In genomic region chr17:83859639-83860038, GRCm38 (mm10) we compare ENCODE assay signal across 22 mouse cellular contexts. TPM values are rescaled to one million over a fixed set of nuclear protein-coding genes. Genes with fewer than 3 reads are reported as not detected.
"Had no signal": no experiment of that assay in that cellular context is flagged by ENCODE, and none has a peak within 500 bp of the region (broad histone marks: within the 10 kb centered on the region; RNA-seq: fewer than 3 reads in every experiment).

No protein-coding gene starts in this region.

- H3K9me3 ChIP-seq: kidney, embryonic 15.5 days; limb, embryonic 10.5 days; limb, embryonic 13.5 days; midbrain, embryonic 12.5 days; midbrain, embryonic 15.5 days; neural tube, embryonic 12.5 days; neural tube, embryonic 15.5 days had no signal

- H3K27me3 ChIP-seq: kidney, embryonic 15.5 days; limb, embryonic 13.5 days; neural tube, embryonic 15.5 days had no signal

- ATAC-seq: intestine, postnatal 0 days; midbrain, embryonic 15.5 days had no signal

- H3K9ac ChIP-seq: kidney, embryonic 15.5 days; limb, embryonic 13.5 days; midbrain, embryonic 12.5 days; midbrain, embryonic 15.5 days; neural tube, embryonic 12.5 days; neural tube, embryonic 15.5 days had no signal

- H3K36me3 ChIP-seq: kidney, embryonic 15.5 days; limb, embryonic 10.5 days; limb, embryonic 13.5 days; midbrain, embryonic 12.5 days; midbrain, embryonic 15.5 days; neural tube, embryonic 12.5 days; neural tube, embryonic 15.5 days had no signal

- H3K27ac ChIP-seq: kidney, embryonic 15.5 days; limb, embryonic 10.5 days; limb, embryonic 13.5 days; macrophage; midbrain, embryonic 12.5 days; midbrain, embryonic 15.5 days; neural tube, embryonic 12.5 days; neural tube, embryonic 15.5 days; stomach, postnatal 0 days had no signal

- H3K4me3 ChIP-seq: kidney, embryonic 15.5 days; limb, embryonic 10.5 days; limb, embryonic 13.5 days; midbrain, embryonic 12.5 days; midbrain, embryonic 15.5 days; neural tube, embryonic 12.5 days; neural tube, embryonic 15.5 days had no signal

- H3K4me2 ChIP-seq: kidney, embryonic 15.5 days; limb, embryonic 13.5 days; midbrain, embryonic 12.5 days; midbrain, embryonic 15.5 days; neural tube, embryonic 12.5 days; neural tube, embryonic 15.5 days had no signal

- DNase-seq: kidney, adult 8-10 months; kidney, postnatal 10 days; kidney, postnatal 36 days; layer of hippocampus, postnatal 36 days; lung, adult 2 months; lung, postnatal 14 days; right cerebral cortex, adult 18-20 months; right cerebral cortex, postnatal 14 days; right cerebral cortex, postnatal 4 days; thymus, postnatal 36 days had no signal

RNA-seq across cellular contexts. Expression of gene Haao, which starts 11.9 kb away (rescaled TPM):
- total RNA-seq: layer of hippocampus, postnatal 10 days; layer of hippocampus, postnatal 36 days; left cerebral cortex, postnatal 25 days had no signal
- polyA plus RNA-seq: midbrain, embryonic 15.5 days; neural tube, embryonic 12.5 days had no signal
